Mouse (Mus musculus): ENCODE measurements around the gene Ptprn2.

Ptprn2 gene

GRCm38 (mm10) chr12:117078945-117079344 lies 593.4 kb downstream of the Ptprn2 start:
- no peak for DNase-seq

GRCm38 (mm10) chr12:117079724-117080123 lies 594.2 kb downstream of the Ptprn2 start:
- no peak for DNase-seq

- DNase-seq, result no peak
Observed at GRCm38 (mm10) chr12:117083856-117084701, 598.6 kb downstream of the Ptprn2 start.

- DNase-seq, result no peak
Observed at GRCm38 (mm10) chr12:117084702-117085409, 599.3 kb downstream of the Ptprn2 start.

- DNase-seq, result no peak
Observed at GRCm38 (mm10) chr12:117085661-117086335, 600.3 kb downstream of the Ptprn2 start.

GRCm38 (mm10) chr12:117092345-117093107 lies 607.0 kb downstream of the Ptprn2 start:
- no peak for DNase-seq

- DNase-seq, result no peak
Observed at GRCm38 (mm10) chr12:117095941-117096340, 610.4 kb downstream of the Ptprn2 start.

GRCm38 (mm10) chr12:117098295-117098694 lies 612.8 kb downstream of the Ptprn2 start:
- no peak for DNase-seq

- DNase-seq, result no peak
Observed at GRCm38 (mm10) chr12:117106696-117107095, 621.2 kb downstream of the Ptprn2 start.

GRCm38 (mm10) chr12:117107143-117107616 lies 621.7 kb downstream of the Ptprn2 start:
- DNase-seq, result no peak

GRCm38 (mm10) chr12:117115254-117115865 lies 629.8 kb downstream of the Ptprn2 start:
- no peak for DNase-seq

GRCm38 (mm10) chr12:117127078-117127477 lies 641.6 kb downstream of the Ptprn2 start:
- no peak for DNase-seq

GRCm38 (mm10) chr12:117127485-117127884 lies 642.0 kb downstream of the Ptprn2 start:
- no peak for DNase-seq

- no peak for DNase-seq
Observed at GRCm38 (mm10) chr12:117132095-117132494, 646.6 kb downstream of the Ptprn2 start.

GRCm38 (mm10) chr12:117135205-117135604 lies 649.7 kb downstream of the Ptprn2 start:
- no peak for DNase-seq

- no peak for DNase-seq
Observed at GRCm38 (mm10) chr12:117136472-117137010, 651.0 kb downstream of the Ptprn2 start.

GRCm38 (mm10) chr12:117140901-117141300 lies 655.4 kb downstream of the Ptprn2 start:
- DNase-seq, result no peak

- no peak for DNase-seq
Observed at GRCm38 (mm10) chr12:117141394-117141793, 655.9 kb downstream of the Ptprn2 start.

GRCm38 (mm10) chr12:117149176-117149575 lies 663.7 kb downstream of the Ptprn2 start:
- no peak for DNase-seq

GRCm38 (mm10) chr12:117150611-117151395 lies 665.3 kb downstream of the Ptprn2 start:
- no peak for DNase-seq

GRCm38 (mm10) chr12:117151611-117152010 lies 666.1 kb downstream of the Ptprn2 start:
- no peak for DNase-seq

Data from kidney, adult 18-20 months (tissue).